8 mouse cellular contexts compared by ENCODE assay signal in the genomic region with DNA sequence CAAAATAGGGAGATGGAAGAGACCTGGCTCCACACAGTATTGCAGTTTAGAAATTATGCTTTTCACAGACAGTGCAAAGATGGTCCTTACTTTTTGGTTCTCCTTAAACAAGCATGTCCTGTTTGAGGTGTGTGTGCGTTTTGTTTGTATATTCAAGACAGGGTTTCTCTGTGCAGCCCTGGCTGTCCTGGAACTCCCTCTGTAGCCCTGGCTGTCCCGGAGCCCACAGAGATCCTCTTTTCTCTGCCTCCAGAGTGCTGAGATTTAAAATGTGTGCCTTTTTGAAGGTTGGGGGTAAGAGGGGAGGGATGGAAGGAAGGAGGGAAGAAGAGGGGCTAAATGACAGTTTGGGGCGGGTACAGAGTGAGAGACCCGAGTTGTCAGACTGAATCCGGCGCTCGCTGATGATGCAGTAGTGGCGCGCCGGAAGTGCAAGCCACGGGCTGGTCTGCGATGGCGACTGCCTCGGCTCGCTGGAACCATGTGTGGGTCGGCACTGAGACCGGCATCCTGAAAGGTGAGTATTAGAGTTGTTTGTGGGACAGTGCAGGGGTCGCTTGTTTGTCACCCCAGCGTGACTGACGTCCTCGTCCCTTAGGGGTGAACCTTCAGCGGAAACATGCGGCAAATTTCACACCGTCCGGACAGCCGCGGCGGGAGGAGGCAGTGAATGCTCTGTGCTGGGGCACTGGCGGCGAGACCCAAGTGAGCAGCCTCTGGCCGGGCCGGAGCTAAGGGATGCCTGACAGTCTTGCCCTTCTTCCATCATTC. TPM values are rescaled to one million over a fixed set of nuclear protein-coding genes. Genes with fewer than 3 reads are reported as not detected.
DNase-seq lines count a peak whose midpoint lies in the region; ATAC-seq and TF ChIP-seq lines count a peak whose summit lies in the region.

A gene (plus strand): TSS at position 439 of the 771 bp plus-strand sequence.

- peak within 1 kb of the TSS; percentile 67 for H3K27ac ChIP-seq in forebrain, embryonic 13.5 days
- H3K27ac ChIP-seq in heart, postnatal 0 days (ENCODE audit: low read depth), result peak within 1 kb of the TSS; percentile 70
- peak within 1 kb of the TSS; percentile 77 for H3K27ac ChIP-seq in liver, embryonic 15.5 days (replicated peaks)
- peak within 1 kb of the TSS; percentile 17; the same call in 1 of the 2 replicates for H3K27ac ChIP-seq in neural tube, embryonic 11.5 days (ENCODE audit: low read depth, low read length)
- peak within 1 kb of the TSS; percentile 66 for H3K27ac ChIP-seq in stomach, embryonic 16.5 days (ENCODE audit: low read length)

- H3K9ac ChIP-seq in forebrain, embryonic 13.5 days, result peak within 1 kb of the TSS; percentile 81
- peak within 1 kb of the TSS; percentile 74 for H3K9ac ChIP-seq in heart, postnatal 0 days (replicated peaks; ENCODE audit: low read depth, low read length)
- peak within 1 kb of the TSS; percentile 70 for H3K9ac ChIP-seq in liver, embryonic 15.5 days
- H3K9ac ChIP-seq in neural tube, embryonic 11.5 days (ENCODE audit: low read length), result peak within 1 kb of the TSS; percentile 69
- H3K9ac ChIP-seq in stomach, embryonic 16.5 days (ENCODE audit: low read length), result peak within 1 kb of the TSS; percentile 92

- H3K9me3 ChIP-seq in E14TG2a.4 (ENCODE audit: low read length), result peaks cover 9% of the 10 kb centered on the region
- H3K9me3 ChIP-seq in forebrain, embryonic 13.5 days (replicated peaks), result no peaks in the 10 kb centered on the region
- H3K9me3 ChIP-seq in heart, postnatal 0 days (replicated peaks; ENCODE audit: control insufficient read depth, low read length), result no peaks in the 10 kb centered on the region
- no peaks in the 10 kb centered on the region for H3K9me3 ChIP-seq in liver, embryonic 15.5 days (replicated peaks)
- no peaks in the 10 kb centered on the region for H3K9me3 ChIP-seq in neural tube, embryonic 11.5 days (ENCODE audit: control insufficient read depth, low read length)
- H3K9me3 ChIP-seq in stomach, embryonic 16.5 days (replicated peaks; ENCODE audit: control insufficient read depth, low read length), result no peaks in the 10 kb centered on the region

- WGBS in forebrain, embryonic 13.5 days, result under 1% methylated on average over 32 of the region's 32 CpGs
- 0% methylated on average over 32 of the region's 32 CpGs for WGBS in heart, postnatal 0 days
- WGBS in liver, embryonic 15.5 days (ENCODE audit: insufficient replicate concordance), result under 1% methylated on average over 32 of the region's 32 CpGs
- under 1% methylated on average over 32 of the region's 32 CpGs for WGBS in neural tube, embryonic 11.5 days
- under 1% methylated on average over 32 of the region's 32 CpGs for WGBS in stomach, embryonic 16.5 days

- peak within 1 kb of the TSS; percentile 94 for H3K4me2 ChIP-seq in forebrain, embryonic 13.5 days
- H3K4me2 ChIP-seq in heart, postnatal 0 days (ENCODE audit: low read depth, low read length), result peak within 1 kb of the TSS; percentile 92
- H3K4me2 ChIP-seq in liver, embryonic 15.5 days, result peak within 1 kb of the TSS; percentile 84
- H3K4me2 ChIP-seq in neural tube, embryonic 11.5 days (ENCODE audit: low read depth), result peak within 1 kb of the TSS; percentile 65
- H3K4me2 ChIP-seq in stomach, embryonic 16.5 days (ENCODE audit: low read depth, low read length), result peak within 1 kb of the TSS; percentile 74

- H3K4me3 ChIP-seq in E14TG2a.4 (replicated peaks; ENCODE audit: low read length), result peak within 1 kb of the TSS; percentile 100
- peak within 1 kb of the TSS; percentile 95 for H3K4me3 ChIP-seq in forebrain, embryonic 13.5 days
- H3K4me3 ChIP-seq in heart, postnatal 0 days (ENCODE audit: low read depth, low read length), result peak within 1 kb of the TSS; percentile 80
- H3K4me3 ChIP-seq in liver, embryonic 15.5 days (replicated peaks), result peak within 1 kb of the TSS; percentile 80
- H3K4me3 ChIP-seq in neural tube, embryonic 11.5 days (ENCODE audit: low read depth, low read length), result peak within 1 kb of the TSS; percentile 86
- peak within 1 kb of the TSS; percentile 94 for H3K4me3 ChIP-seq in stomach, embryonic 16.5 days (replicated peaks; ENCODE audit: low read length)

- peak; percentile 80 for DNase-seq in heart, postnatal 0 days (ENCODE audit: low spot score)
- peak; percentile 96 to 97 for DNase-seq in kidney, postnatal 4 days
- peak; percentile 95 for DNase-seq in neural tube, embryonic 11.5 days (ENCODE audit: low spot score)

- TF ChIP-seq EP300 in heart, postnatal 0 days (IDR thresholded peaks at IDR 0.05; ENCODE audit: low read depth), result no peak

- no peak for TF ChIP-seq CTCF in E14TG2a.4 (conservative IDR thresholded peaks at IDR 0.05; ENCODE audit: low read length)
- no peak for TF ChIP-seq CTCF in heart, postnatal 0 days (IDR thresholded peaks at IDR 0.05; ENCODE audit: low read depth)

- peak; percentile 64; the same call in 1 of the 2 replicates for ATAC-seq in cerebellum, adult (ENCODE audit: insufficient number of reproducible peaks, low FRiP score, low TSS enrichment)
- ATAC-seq in forebrain, embryonic 13.5 days, result peak; percentile 98
- peak; percentile 93 for ATAC-seq in heart, postnatal 0 days (ENCODE audit: insufficient read depth, low read depth)
- peak; percentile 87 for ATAC-seq in liver, embryonic 15.5 days (ENCODE audit: insufficient read depth)
- ATAC-seq in neural tube, embryonic 11.5 days (ENCODE audit: insufficient read depth, low FRiP score, low TSS enrichment), result peak; percentile 91
- peak; percentile 91 for ATAC-seq in stomach, embryonic 16.5 days (ENCODE audit: insufficient read depth, low FRiP score)

- H3K4me1 ChIP-seq in E14TG2a.4 (replicated peaks; ENCODE audit: low read depth, low read length), result peaks cover 49% of the 10 kb centered on the region
- peaks cover 20% of the 10 kb centered on the region for H3K4me1 ChIP-seq in forebrain, embryonic 13.5 days
- peaks cover 5% of the 10 kb centered on the region for H3K4me1 ChIP-seq in heart, postnatal 0 days (ENCODE audit: control insufficient read depth, insufficient read depth)
- H3K4me1 ChIP-seq in liver, embryonic 15.5 days (replicated peaks), result peaks cover 21% of the 10 kb centered on the region
- H3K4me1 ChIP-seq in neural tube, embryonic 11.5 days (ENCODE audit: control insufficient read depth, insufficient read depth, low read length), result peaks cover 5% of the 10 kb centered on the region; the same call in 1 of the 2 replicates
- peaks cover 4% of the 10 kb centered on the region for H3K4me1 ChIP-seq in stomach, embryonic 16.5 days (ENCODE audit: control insufficient read depth, insufficient read depth, low read length)

- no peaks in the 10 kb centered on the region for H3K27me3 ChIP-seq in E14TG2a.4 (ENCODE audit: insufficient read depth, low read length)
- no peaks in the 10 kb centered on the region for H3K27me3 ChIP-seq in forebrain, embryonic 13.5 days
- no peaks in the 10 kb centered on the region for H3K27me3 ChIP-seq in heart, postnatal 0 days (ENCODE audit: control insufficient read depth, insufficient read depth, low read length)
- H3K27me3 ChIP-seq in liver, embryonic 15.5 days, result peaks cover 6% of the 10 kb centered on the region
- no peaks in the 10 kb centered on the region for H3K27me3 ChIP-seq in neural tube, embryonic 11.5 days (ENCODE audit: control insufficient read depth, insufficient read depth, low read length)
- H3K27me3 ChIP-seq in stomach, embryonic 16.5 days (ENCODE audit: control insufficient read depth, insufficient read depth, low read length), result no peaks in the 10 kb centered on the region

- peaks cover 39% of the 10 kb centered on the region for H3K36me3 ChIP-seq in E14TG2a.4 (ENCODE audit: insufficient read depth, low read length)
- peaks cover 32% of the 10 kb centered on the region for H3K36me3 ChIP-seq in forebrain, embryonic 13.5 days (ENCODE audit: poor library complexity, severe bottlenecking)
- H3K36me3 ChIP-seq in heart, postnatal 0 days (replicated peaks; ENCODE audit: control insufficient read depth, insufficient read depth, low read length), result peaks cover 26% of the 10 kb centered on the region
- peaks cover 32% of the 10 kb centered on the region for H3K36me3 ChIP-seq in liver, embryonic 15.5 days (replicated peaks)
- H3K36me3 ChIP-seq in neural tube, embryonic 11.5 days (ENCODE audit: control insufficient read depth, insufficient read depth, low read length), result no peaks in the 10 kb centered on the region; the same call in 1 of the 2 replicates
- peaks cover 11% of the 10 kb centered on the region for H3K36me3 ChIP-seq in stomach, embryonic 16.5 days (ENCODE audit: control insufficient read depth, insufficient read depth, low read length)

RNA-seq across cellular contexts. Expression of the gene that starts here (rescaled TPM):
- polyA plus RNA-seq in forebrain, embryonic 13.5 days (2015; fragmentation: Nextera tagmentation; extraction: Ambion mirVana), result 92.0 and 97.4 TPM in 2 replicates
- 40.8 and 45.8 TPM in 2 replicates for total RNA-seq in heart, postnatal 0 days (2014; rRNA removed; ENCODE audit: low replicate concordance)
- 35.4 and 36.6 TPM in 2 replicates for polyA plus RNA-seq in heart, postnatal 0 days (2015; fragmentation: Nextera tagmentation; extraction: Ambion mirVana)
- 48.8 and 53.0 TPM in 2 replicates for polyA plus RNA-seq in liver, embryonic 15.5 days (2015; fragmentation: Nextera tagmentation; extraction: Ambion mirVana)
- 87.8 and 92.8 TPM in 2 replicates for polyA plus RNA-seq in neural tube, embryonic 11.5 days (2014; fragmentation: Nextera tagmentation; extraction: Ambion mirVana)
- polyA plus RNA-seq in stomach, embryonic 16.5 days (2015; fragmentation: Nextera tagmentation; extraction: Ambion mirVana), result 83.0 and 83.5 TPM in 2 replicates

Comparison
In these comparisons a context has a peak if more than half of its experiments do, and no peak if none do; other contexts are left out.
1. Peak in every context shown above with its lines: DNase-seq, ATAC-seq, H3K4me3 ChIP-seq and H3K27ac ChIP-seq.
2. H3K27ac ChIP-seq: peak in every context shown above with its lines; median percentile 77 in liver, embryonic 15.5 days; 70 in heart, postnatal 0 days; 67 in forebrain, embryonic 13.5 days; 66 in stomach, embryonic 16.5 days; 17 in neural tube, embryonic 11.5 days.